Mouse (Mus musculus) hindbrain, embryonic 10.5 days (tissue): Measurements from ENCODE around the gene Mansc4. TPM values are rescaled to one million over a fixed set of nuclear protein-coding genes. Genes with fewer than 3 reads are reported as not detected.

Experiments used
- DNase-seq: peaks from one replicate; pipeline ENCODE4 v3.0.0-alpha.2; 2017; ENCODE audit warnings: low spot score
- H3K27ac ChIP-seq: fragments of 300-500 bp; sonication (generic); 2 replicates; pipeline ENCODE4 v1.5.1; 2016; ENCODE audit warnings: mild to moderate bottlenecking, moderate library complexity
- H3K27me3 ChIP-seq: fragments of 300-500 bp; sonication (generic); 2 replicates; pipeline ENCODE4 v1.6.1; 2016; ENCODE audit warnings: mild to moderate bottlenecking; ENCODE audit not compliant: poor library complexity, insufficient read depth, severe bottlenecking
- H3K36me3 ChIP-seq: fragments of 300-500 bp; sonication (generic); 2 replicates; pipeline ENCODE4 v1.6.1; 2016; ENCODE audit warnings: mild to moderate bottlenecking, moderate library complexity
- H3K4me1 ChIP-seq: fragments of 300-500 bp; sonication (generic); replicated peaks from 2 replicates; pipeline ENCODE4 v1.6.1; 2016; ENCODE audit warnings: mild to moderate bottlenecking
- H3K4me3 ChIP-seq: fragments of 300-500 bp; sonication (generic); 2 replicates; pipeline ENCODE4 v1.5.1; 2016; ENCODE audit warnings: mild to moderate bottlenecking, moderate library complexity
- H3K9me3 ChIP-seq: fragments of 300-500 bp; sonication (generic); 2 replicates; pipeline ENCODE4 v1.6.1; 2016; ENCODE audit warnings: mild to moderate bottlenecking, moderate library complexity
- WGBS: fragments of 180-500 bp; shearing (Covaris S2); methylation state at CpG from one replicate; pipeline ENCODE4 v1.1.7; 2016; 5-methylcytosine and 5-hydroxymethylcytosine counted together
- polyA plus RNA-seq: library from polyadenylated mRNA; unstranded; fragments of >200 nt; fragmentation: Nextera tagmentation; extraction: Ambion mirVana; gene quantifications from 2 replicates; pipeline ENCODE4 v1.2.1, GENCODE M21; 2016

The Mansc4 gene
- 0.63 and 1.00 TPM in 2 replicates for polyA plus RNA-seq

- 4% methylated on average over 20 of the region's 20 CpGs for WGBS
- peaks cover 34% of the 10 kb centered on the region for H3K4me1 ChIP-seq
- no peaks in the 10 kb centered on the region for H3K36me3 ChIP-seq
- H3K4me3 ChIP-seq = peak within 1 kb of the TSS; percentile 48
- no peaks in the 10 kb centered on the region for H3K9me3 ChIP-seq
- peaks cover 20% of the 10 kb centered on the region for H3K27me3 ChIP-seq
- peak within 1 kb of the TSS; percentile 74 for H3K27ac ChIP-seq
- DNase-seq = peak; percentile 59
Measured at GRCm38 (mm10) chr6:147086594-147087225, at the start of gene Mansc4. Mansc4 (minus strand) TSS chr6:147087032.

- no peak overlapping the region for H3K4me3 ChIP-seq
- 0 out of 2 replicates have a peak, but pooled peaks cover 3% of the 10 kb centered on the region for H3K9me3 ChIP-seq
- no peaks in the 10 kb centered on the region for H3K4me1 ChIP-seq
- H3K27me3 ChIP-seq = no peaks in the 10 kb centered on the region
- no peak for DNase-seq
- H3K36me3 ChIP-seq = no peaks in the 10 kb centered on the region
- H3K27ac ChIP-seq = no peak overlapping the region
- 91% methylated on average over 10 of the region's 10 CpGs for WGBS
Measured at GRCm38 (mm10) chr6:147127239-147127638, 40.4 kb upstream of the Mansc4 start.

GRCm38 (mm10) chr6:147121320-147121719 is 34.5 kb upstream of the Mansc4 start:
- DNase-seq = no peak
- no peaks in the 10 kb centered on the region for H3K9me3 ChIP-seq
- H3K27ac ChIP-seq = no peak overlapping the region
- no peaks in the 10 kb centered on the region for H3K4me1 ChIP-seq
- 52% methylated on average over 6 of the region's 6 CpGs for WGBS
- H3K36me3 ChIP-seq = no peaks in the 10 kb centered on the region
- no peak overlapping the region for H3K4me3 ChIP-seq
- H3K27me3 ChIP-seq = no peaks in the 10 kb centered on the region

GRCm38 (mm10) chr6:147118190-147118589 is 31.4 kb upstream of the Mansc4 start:
- H3K27me3 ChIP-seq = no peaks in the 10 kb centered on the region
- no peak for DNase-seq

GRCm38 (mm10) chr6:147117764-147118163 is 30.9 kb upstream of the Mansc4 start:
- 95% methylated on average over 7 of the region's 7 CpGs for WGBS
- H3K36me3 ChIP-seq = peaks cover 3% of the 10 kb centered on the region; the same call in 1 of the 2 replicates
- DNase-seq = no peak
- no peaks in the 10 kb centered on the region for H3K9me3 ChIP-seq
- no peak overlapping the region for H3K27ac ChIP-seq
- H3K4me1 ChIP-seq = peaks cover 3% of the 10 kb centered on the region; the same call in 1 of the 2 replicates
- H3K27me3 ChIP-seq = no peaks in the 10 kb centered on the region
- H3K4me3 ChIP-seq = no peak overlapping the region

More at GRCm38 (mm10) chr6:147118190-147118589, 31.4 kb upstream of the Mansc4 start:
- Histone ChIP-seq H3K36me3 (no peaks in the 10 kb centered on the region), H3K27ac (no peak overlapping the region), H3K4me1 (peaks cover 3% of the 10 kb centered on the region; the same call in 1 of the 2 replicates), H3K4me3 (no peak overlapping the region), H3K9me3 (no peaks in the 10 kb centered on the region)
- 88% methylated on average over 3 of the region's 3 CpGs for WGBS

GRCm38 (mm10) chr6:147116579-147116978 is 29.7 kb upstream of the Mansc4 start:
- H3K9me3 ChIP-seq = no peaks in the 10 kb centered on the region
- no peak overlapping the region for H3K4me3 ChIP-seq
- no peaks in the 10 kb centered on the region for H3K27me3 ChIP-seq
- 10% methylated on average over 10 of the region's 10 CpGs for WGBS
- peaks cover 3% of the 10 kb centered on the region; the same call in 1 of the 2 replicates for H3K4me1 ChIP-seq
- H3K36me3 ChIP-seq = peaks cover 11% of the 10 kb centered on the region
- DNase-seq = peak; percentile 84
- no peak overlapping the region for H3K27ac ChIP-seq

GRCm38 (mm10) chr6:147109283-147109682 is 22.5 kb upstream of the Mansc4 start:
- Histone ChIP-seq H3K4me3 (no peak overlapping the region), H3K36me3 (peaks cover 63% of the 10 kb centered on the region), H3K27me3 (no peaks in the 10 kb centered on the region), H3K9me3 (no peaks in the 10 kb centered on the region), H3K4me1 (no peaks in the 10 kb centered on the region; the same call in 1 of the 2 replicates), H3K27ac (no peak overlapping the region)
- WGBS = 90% methylated on average over 7 of the region's 7 CpGs
- no peak for DNase-seq

GRCm38 (mm10) chr6:147106716-147107115 is 19.9 kb upstream of the Mansc4 start:
- Histone ChIP-seq H3K9me3 (no peaks in the 10 kb centered on the region), H3K4me3 (no peak overlapping the region), H3K4me1 (no peaks in the 10 kb centered on the region), H3K36me3 (peaks cover 74% of the 10 kb centered on the region), H3K27ac (no peak overlapping the region), H3K27me3 (no peaks in the 10 kb centered on the region)
- no peak for DNase-seq
- 92% methylated on average over 6 of the region's 6 CpGs for WGBS

GRCm38 (mm10) chr6:147105529-147105928 is 18.7 kb upstream of the Mansc4 start:
- H3K36me3 ChIP-seq = peaks cover 75% of the 10 kb centered on the region
- 94% methylated on average over 1 of the region's 1 CpGs for WGBS
- no peak overlapping the region for H3K4me3 ChIP-seq
- H3K27me3 ChIP-seq = no peaks in the 10 kb centered on the region
- H3K4me1 ChIP-seq = no peaks in the 10 kb centered on the region
- DNase-seq = no peak
- no peaks in the 10 kb centered on the region for H3K9me3 ChIP-seq
- no peak overlapping the region for H3K27ac ChIP-seq

GRCm38 (mm10) chr6:147102293-147102692 is 15.5 kb upstream of the Mansc4 start:
- no peaks in the 10 kb centered on the region for H3K27me3 ChIP-seq
- H3K36me3 ChIP-seq = peaks cover 44% of the 10 kb centered on the region
- H3K9me3 ChIP-seq = no peaks in the 10 kb centered on the region
- 85% methylated on average over 3 of the region's 3 CpGs for WGBS
- no peak for DNase-seq
- no peak overlapping the region for H3K27ac ChIP-seq
- H3K4me3 ChIP-seq = no peak overlapping the region
- H3K4me1 ChIP-seq = no peaks in the 10 kb centered on the region; the same call in 1 of the 2 replicates

GRCm38 (mm10) chr6:147099458-147100277 is 12.8 kb upstream of the Mansc4 start:
- Histone ChIP-seq H3K36me3 (peaks cover 43% of the 10 kb centered on the region), H3K9me3 (no peaks in the 10 kb centered on the region)
- 88% methylated on average over 19 of the region's 19 CpGs for WGBS

GRCm38 (mm10) chr6:147097346-147097929 is 10.6 kb upstream of the Mansc4 start:
- DNase-seq = no peak
- H3K4me1 ChIP-seq = peaks cover 21% of the 10 kb centered on the region

More at GRCm38 (mm10) chr6:147099458-147100277, 12.8 kb upstream of the Mansc4 start:
- DNase-seq = no peak
- H3K4me3 ChIP-seq = no peak overlapping the region
- no peaks in the 10 kb centered on the region for H3K27me3 ChIP-seq
- no peak overlapping the region for H3K27ac ChIP-seq
- peaks cover 2% of the 10 kb centered on the region for H3K4me1 ChIP-seq

More at GRCm38 (mm10) chr6:147097346-147097929, 10.6 kb upstream of the Mansc4 start:
- Histone ChIP-seq H3K27me3 (no peaks in the 10 kb centered on the region), H3K27ac (no peak overlapping the region), H3K4me3 (no peak overlapping the region), H3K36me3 (peaks cover 32% of the 10 kb centered on the region), H3K9me3 (no peaks in the 10 kb centered on the region)
- WGBS = 50% methylated on average over 8 of the region's 8 CpGs
